Mouse (Mus musculus): ENCODE results near the gene Prkd3.

DNA sequence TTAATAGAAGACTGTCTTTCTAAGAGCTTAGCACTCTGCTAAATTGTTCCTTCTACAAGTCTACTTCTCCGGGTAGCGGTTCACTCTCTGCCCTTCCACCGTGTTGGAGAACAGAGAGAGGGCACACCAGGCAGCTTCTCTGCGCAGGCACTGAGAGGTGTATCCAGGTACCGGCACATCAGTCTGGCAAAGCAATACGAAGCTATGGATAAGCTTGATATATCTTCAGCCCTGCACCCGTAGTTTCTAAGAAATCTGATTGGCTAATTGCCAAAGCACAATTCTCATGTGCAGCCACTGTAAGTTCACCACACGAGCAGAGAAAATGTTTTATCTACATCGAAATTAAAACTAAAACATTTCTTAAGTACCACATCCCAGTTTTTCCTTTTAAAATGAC is 2.2 kb downstream of the Prkd3 start:
- TF ChIP-seq CTCF (IDR thresholded peaks at IDR 0.05; ENCODE audit: insufficient read depth, low read length) (no peak), POLR2A (IDR thresholded peaks at IDR 0.05; ENCODE audit: borderline replicate concordance, extremely low read depth, low read depth, low read length) (no peak)
